Mouse (Mus musculus) CH12.LX (cell line): ENCODE data around the gene Rbl2. TPM values are rescaled to one million over a fixed set of nuclear protein-coding genes. Genes with fewer than 3 reads are reported as not detected.

Source experiments
- DNase-seq: peaks from one replicate; pipeline ENCODE4 v3.0.0-alpha.2; 2013; ENCODE audit errors: extremely low read depth
- H3K27ac ChIP-seq: 2 replicates; pipeline ENCODE4 v1.5.1; 2012; ENCODE audit warnings: low read depth, mild to moderate bottlenecking, control low read depth, moderate library complexity; ENCODE audit not compliant: insufficient read depth
- H3K27me3 ChIP-seq: replicated peaks from 2 replicates; pipeline ENCODE3; 2012; ENCODE audit warnings: inconsistent platforms
- H3K36me3 ChIP-seq, 2 experiments: replicated peaks in 1 of 2; 2 replicates each; pipeline versions ENCODE3 to v1.6.1; 2012; ENCODE audit warnings: inconsistent platforms in 1 of 2, low read length in 1 of 2, mild to moderate bottlenecking in 1 of 2, mixed read lengths in 1 of 2, moderate library complexity in 1 of 2; ENCODE audit not compliant: control insufficient read depth in 1 of 2, insufficient read depth in 1 of 2
- H3K4me1 ChIP-seq, 2 experiments: 2 replicates each; pipeline ENCODE4 v1.6.1; 2012; ENCODE audit warnings: inconsistent platforms in 1 of 2, moderate library complexity in 1 of 2; ENCODE audit not compliant: insufficient read depth in 2 of 2, control insufficient read depth in 1 of 2
- H3K4me2 ChIP-seq: 2 replicates; pipeline ENCODE4 v1.6.1; 2012; ENCODE audit warnings: low read depth, mild to moderate bottlenecking, control low read depth; ENCODE audit not compliant: poor library complexity, insufficient read depth, severe bottlenecking
- H3K4me3 ChIP-seq, 3 experiments: fragments of 150-350 bp in 1 of 3; sonication (generic) in 1 of 3; replicated peaks in 1 of 3; 2 replicates each; pipeline versions ENCODE3 to v1.5.1; 2011 to 2012; ENCODE audit warnings: low read depth in 2 of 3, low read length in 2 of 3, mild to moderate bottlenecking in 2 of 3, moderate library complexity in 2 of 3, control low read depth in 1 of 3, improper control_type of control experiment in 1 of 3, inconsistent platforms in 1 of 3, mixed read lengths in 1 of 3; ENCODE audit not compliant: poor library complexity in 1 of 3
- H3K79me2 ChIP-seq: replicated peaks from 2 replicates; pipeline ENCODE4 v1.6.1; 2012; ENCODE audit warnings: mild to moderate bottlenecking, moderate library complexity; ENCODE audit not compliant: control insufficient read depth, poor library complexity, insufficient read depth, severe bottlenecking; ENCODE audit errors: extremely low read depth
- H3K9ac ChIP-seq: 2 replicates; pipeline ENCODE4 v1.6.1; 2012; ENCODE audit warnings: low read depth, mild to moderate bottlenecking, control low read depth, moderate library complexity; ENCODE audit not compliant: insufficient read depth
- H3K9me3 ChIP-seq: replicated peaks from 2 replicates; pipeline ENCODE3; 2012; ENCODE audit warnings: low read length, inconsistent platforms, mixed read lengths
- CHD1 ChIP-seq: IDR thresholded peaks from 2 replicates; pipeline ENCODE4 v1.6.1; 2012; ENCODE audit warnings: low read depth, low read length, improper control_type of control experiment, inconsistent platforms
- CHD2 ChIP-seq: IDR thresholded peaks from 2 replicates; pipeline ENCODE4 v1.6.1; 2011; ENCODE audit warnings: low read length, improper control_type of control experiment
- ELF1 ChIP-seq: IDR thresholded peaks from 2 replicates; pipeline ENCODE4 v1.6.1; 2014; ENCODE audit warnings: low read depth, mild to moderate bottlenecking, inconsistent platforms, low read length, improper control_type of control experiment
- GABPA ChIP-seq: IDR thresholded peaks from 2 replicates; pipeline ENCODE4 v1.6.1; 2012; ENCODE audit warnings: low read depth, low read length, improper control_type of control experiment, inconsistent platforms; ENCODE audit not compliant: insufficient replicate concordance
- JUN ChIP-seq: IDR thresholded peaks from 2 replicates; pipeline ENCODE4 v1.6.1; 2011; ENCODE audit warnings: low read depth, mild to moderate bottlenecking, low read length, improper control_type of control experiment, moderate library complexity; ENCODE audit not compliant: insufficient read depth
- JUND ChIP-seq: conservative IDR thresholded peaks from 2 replicates; pipeline ENCODE4 v1.6.1; 2011; ENCODE audit warnings: low read depth, low read length, improper control_type of control experiment
- KAT2A ChIP-seq: IDR thresholded peaks from 2 replicates; pipeline ENCODE4 v1.6.1; 2012; ENCODE audit warnings: low read length, improper control_type of control experiment, inconsistent platforms; ENCODE audit not compliant: insufficient replicate concordance
- MAFK ChIP-seq: IDR thresholded peaks from 2 replicates; pipeline ENCODE4 v1.6.1; 2011; ENCODE audit warnings: low read length, improper control_type of control experiment; ENCODE audit not compliant: insufficient replicate concordance
- MAZ ChIP-seq: IDR thresholded peaks from 2 replicates; pipeline ENCODE4 v1.6.1; 2012; ENCODE audit warnings: low read depth, mild to moderate bottlenecking, inconsistent platforms, low read length, improper control_type of control experiment, moderate library complexity
- MXI1 ChIP-seq: IDR thresholded peaks from 2 replicates; pipeline ENCODE4 v1.6.1; 2011; ENCODE audit warnings: mild to moderate bottlenecking, low read depth, low read length, improper control_type of control experiment
- PAX5 ChIP-seq: IDR thresholded peaks from 2 replicates; pipeline ENCODE4 v1.6.1; 2012; ENCODE audit warnings: low read length, inconsistent platforms, mixed read lengths
- POLR2A ChIP-seq: IDR thresholded peaks from 2 replicates; pipeline ENCODE4 v1.6.1; 2011; ENCODE audit warnings: low read depth, mild to moderate bottlenecking, improper control_type of control experiment, low read length
- POLR2AphosphoS2 ChIP-seq: IDR thresholded peaks from 2 replicates; pipeline ENCODE4 v1.6.1; 2011; ENCODE audit warnings: low read depth, low read length, improper control_type of control experiment
- RAD21 ChIP-seq: IDR thresholded peaks from 2 replicates; pipeline ENCODE4 v1.6.1; 2011; ENCODE audit warnings: low read depth, mild to moderate bottlenecking, low read length, improper control_type of control experiment, moderate library complexity
- SMC3 ChIP-seq: IDR thresholded peaks from 2 replicates; pipeline ENCODE4 v1.6.1; 2011; ENCODE audit warnings: low read depth, low read length, improper control_type of control experiment
- ZC3H11A ChIP-seq: IDR thresholded peaks from 2 replicates; pipeline ENCODE4 v1.6.1; 2012; ENCODE audit warnings: low read depth, mild to moderate bottlenecking, inconsistent platforms, low read length, improper control_type of control experiment
- ZKSCAN1 ChIP-seq: IDR thresholded peaks from 2 replicates; pipeline ENCODE4 v1.6.1; 2012; ENCODE audit warnings: low read depth, inconsistent platforms, low read length, improper control_type of control experiment, borderline replicate concordance
- ZNF384 ChIP-seq: IDR thresholded peaks from 2 replicates; pipeline ENCODE4 v1.6.1; 2012; ENCODE audit warnings: low read depth, low read length, improper control_type of control experiment, inconsistent platforms
- dilution Hi-C: fragments of 300-500 bp; cut with MboI; formaldehyde crosslinking; loops from 2 replicates; pipeline ENCODE4 v1.14.3; 2020; ENCODE audit warnings: low sequenced_read_pairs; ENCODE audit not compliant: extremely low pct_unique_long_range_greater_than_20kb, extremely low pct_ligation_motif_present
- in situ Hi-C: fragments of 300-500 bp; cut with MboI; formaldehyde crosslinking; loops from 3 replicates; pipeline ENCODE4 v1.14.3; 2019; ENCODE audit warnings: low sequenced_read_pairs, low pct_ligation_motif_present, low pct_unique_long_range_greater_than_20kb, mixed read lengths
- polyA plus RNA-seq: library from polyadenylated mRNA; unstranded; fragments of >175 nt; gene quantifications from 2 replicates; pipeline ENCODE4 v1.2.1, GENCODE M21; 2012; ENCODE audit warnings: low read depth; ENCODE audit not compliant: insufficient read length
- total RNA-seq, 2 experiments: library from RNA; depleted of rRNA; stranded (reverse); fragments of 300-350 nt in 1 of 2; fragments of >200 nt in 1 of 2; gene quantifications; 2 replicates each; pipeline ENCODE4 v1.2.3; 2012 to 2014

The Rbl2 gene
- total and polyA plus RNA-seq, 3 experiments = 19.0 to 21.9 (median 19.2) TPM

DNA sequence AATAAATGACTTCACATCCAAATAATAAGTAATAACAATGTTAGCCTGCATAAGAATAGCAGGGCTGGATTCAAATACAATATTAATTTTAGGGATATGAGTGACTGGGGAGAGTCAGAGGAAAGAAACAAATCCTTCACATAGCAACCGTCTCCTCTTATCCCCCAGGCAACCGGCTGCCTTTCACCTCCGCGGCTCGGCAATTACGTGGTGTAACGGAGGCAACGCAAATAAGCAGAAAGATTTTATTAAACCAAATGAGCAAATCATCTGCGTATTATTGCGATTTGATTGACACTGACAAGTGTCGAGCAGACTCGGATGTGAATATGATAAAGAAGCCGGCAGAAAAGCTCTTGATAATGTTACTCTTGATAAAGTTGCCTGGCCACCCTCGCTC, 101.1 kb downstream of the Rbl2 start:
- dilution Hi-C loops = no loop called here
- TF ChIP-seq ZNF384 = no peak
- TF ChIP-seq JUND = no peak
- TF ChIP-seq POLR2A = no peak
- no peak for TF ChIP-seq MAZ
- TF ChIP-seq MAFK = no peak
- no peak for TF ChIP-seq JUN
- TF ChIP-seq RAD21 = no peak
- TF ChIP-seq GABPA = no peak
- TF ChIP-seq SMC3 = no peak
- TF ChIP-seq CHD2 = no peak
- no peak for TF ChIP-seq ZC3H11A
- TF ChIP-seq ELF1 = no peak
- TF ChIP-seq PAX5 = no peak
- no peak for TF ChIP-seq POLR2AphosphoS2
- TF ChIP-seq MXI1 = no peak
- TF ChIP-seq ZKSCAN1 = no peak
- TF ChIP-seq KAT2A = no peak
- TF ChIP-seq CHD1 = no peak
- TF ChIP-seq, all 38 proteins: peak for 0
- Histone ChIP-seq H3K9me3 (no peaks in the 10 kb centered on the region), H3K9ac (no peak overlapping the region), H3K36me3 (no peaks in the 10 kb centered on the region), H3K4me1 (peaks cover 0 to 2% of the 10 kb centered on the region in 2 experiments; a peak in 1 of 4 replicates), H3K4me3 (no peak overlapping the region), H3K4me2 (no peak overlapping the region), H3K27me3 (peaks cover 2% of the 10 kb centered on the region), H3K27ac (no peak overlapping the region), H3K79me2 (no peaks in the 10 kb centered on the region)
- no peak for DNase-seq
- in situ Hi-C loops = no loop called here

DNA sequence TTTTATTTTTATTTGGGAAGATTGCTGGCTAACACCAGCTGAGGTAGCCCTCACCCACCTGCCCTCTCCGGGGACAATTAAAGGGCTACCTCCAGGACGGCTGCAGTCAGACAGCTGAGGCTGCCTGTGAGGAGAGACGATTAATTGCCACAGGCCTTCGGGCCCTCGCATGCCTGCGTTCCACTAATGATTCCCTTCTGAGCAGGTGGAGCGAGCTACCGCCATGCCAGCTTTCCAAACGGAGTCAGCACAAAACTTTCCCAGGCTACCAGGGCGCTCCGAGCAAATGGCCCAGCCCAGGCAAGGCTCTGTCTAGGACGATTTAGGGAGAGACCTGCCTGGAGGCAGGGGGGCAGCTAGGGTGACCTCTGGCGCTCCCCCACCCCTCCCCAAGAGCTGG, 101.7 kb downstream of the Rbl2 start:
- peaks cover 0 to 2% of the 10 kb centered on the region in 2 experiments; a peak in 1 of 4 replicates for H3K4me1 ChIP-seq
- H3K27ac ChIP-seq = no peak overlapping the region
- H3K4me3 ChIP-seq = no peak overlapping the region
- dilution Hi-C loops (no loop called here), in situ Hi-C loops (no loop called here)
- no peaks in the 10 kb centered on the region for H3K9me3 ChIP-seq
- no peaks in the 10 kb centered on the region for H3K36me3 ChIP-seq
- H3K4me2 ChIP-seq = no peak overlapping the region
- H3K9ac ChIP-seq = no peak overlapping the region
- H3K27me3 ChIP-seq = peaks cover 2% of the 10 kb centered on the region
- H3K79me2 ChIP-seq = no peaks in the 10 kb centered on the region
- TF ChIP-seq GABPA = no peak
- no peak for DNase-seq

Other genes with a start within 250 kb of the Rbl2 start
- 15.1 and 17.2 TPM in 2 replicates for gene Chd9, start 241.7 kb upstream of the Rbl2 start, total RNA-seq (2012; rRNA removed)
- 11.8 and 12.7 TPM in 2 replicates for gene Chd9, start 241.7 kb upstream of the Rbl2 start, total RNA-seq (2014; rRNA removed)
- gene Chd9, start 241.7 kb upstream of the Rbl2 start, polyA plus RNA-seq = 52.5 and 188 TPM in 2 replicates
- gene Aktip, start 129.9 kb downstream of the Rbl2 start, total RNA-seq (2012; rRNA removed) = 8.5 and 9.3 TPM in 2 replicates
- gene Aktip, start 129.9 kb downstream of the Rbl2 start, total RNA-seq (2014; rRNA removed) = 13.3 and 13.6 TPM in 2 replicates
- 9.7 and 13.4 TPM in 2 replicates for gene Aktip, start 129.9 kb downstream of the Rbl2 start, polyA plus RNA-seq
- 2.6 and 5.0 TPM in 2 replicates for gene Rpgrip1l, start 243.2 kb downstream of the Rbl2 start, total RNA-seq (2012; rRNA removed)
- 2.1 and 2.7 TPM in 2 replicates for gene Rpgrip1l, start 243.2 kb downstream of the Rbl2 start, total RNA-seq (2014; rRNA removed)
- 3.8 and 5.4 TPM in 2 replicates for gene Rpgrip1l, start 243.2 kb downstream of the Rbl2 start, polyA plus RNA-seq
- gene Fto, start 243.5 kb downstream of the Rbl2 start, total RNA-seq (2012; rRNA removed) = 14.0 and 15.7 TPM in 2 replicates
- 7.7 and 8.4 TPM in 2 replicates for gene Fto, start 243.5 kb downstream of the Rbl2 start, total RNA-seq (2014; rRNA removed)
- 39.3 and 43.2 TPM in 2 replicates for gene Fto, start 243.5 kb downstream of the Rbl2 start, polyA plus RNA-seq